Mouse (Mus musculus): ENCODE measurements at regions not wholly inside any gene's neighbourhood (a gene's known extent, or its start where the extent isn't known, plus 50 kb on each side); places are given as distances from the start of the nearest gene placed in this dataset.
"Not testable (repeated sequence)": the region's sequence is repeated elsewhere in the genome, so short reads cannot be mapped to it uniquely, and the experiment has no call there.

- no peaks in the 10 kb centered on the region for H3K4me1 ChIP-seq (ENCODE audit: control insufficient read depth, insufficient read depth, low read length)
- no peak overlapping the region for H3K4me3 ChIP-seq (ENCODE audit: insufficient read depth, low read length)
- TF ChIP-seq POLR2A (IDR thresholded peaks at IDR 0.05; ENCODE audit: low read depth, low read length) (no peak), CTCF (IDR thresholded peaks at IDR 0.05; ENCODE audit: borderline replicate concordance, insufficient read depth, low read length) (no peak)
- no peak overlapping the region for H3K27ac ChIP-seq (ENCODE audit: insufficient read depth, low read length)
Measured at GRCm38 (mm10) chr5:100309807-100310165, 106.2 kb downstream of the Sec31a start.

GRCm38 (mm10) chr5:100309071-100309806 is 106.8 kb downstream of the Sec31a start:
- Histone ChIP-seq H3K4me3 (ENCODE audit: insufficient read depth, low read length) (no peak overlapping the region), H3K27ac (ENCODE audit: insufficient read depth, low read length) (no peak overlapping the region), H3K4me1 (ENCODE audit: control insufficient read depth, insufficient read depth, low read length) (no peaks in the 10 kb centered on the region)
- no peak for TF ChIP-seq POLR2A (IDR thresholded peaks at IDR 0.05; ENCODE audit: low read depth, low read length)
- no peak for TF ChIP-seq CTCF (IDR thresholded peaks at IDR 0.05; ENCODE audit: borderline replicate concordance, insufficient read depth, low read length)

- no peaks in the 10 kb centered on the region for H3K4me1 ChIP-seq (ENCODE audit: control insufficient read depth, insufficient read depth, low read length)
- H3K4me3 ChIP-seq (ENCODE audit: insufficient read depth, low read length): no peak overlapping the region
- no peak for TF ChIP-seq CTCF (IDR thresholded peaks at IDR 0.05; ENCODE audit: borderline replicate concordance, insufficient read depth, low read length)
- TF ChIP-seq POLR2A (IDR thresholded peaks at IDR 0.05; ENCODE audit: low read depth, low read length): no peak
- H3K27ac ChIP-seq (ENCODE audit: insufficient read depth, low read length): no peak overlapping the region
Measured at GRCm38 (mm10) chr5:100304403-100304802, 111.6 kb downstream of the Sec31a start.

GRCm38 (mm10) chr5:100302068-100302775 is 113.8 kb downstream of the Sec31a start:
- Histone ChIP-seq H3K4me1 (ENCODE audit: control insufficient read depth, insufficient read depth, low read length) (no peaks in the 10 kb centered on the region), H3K27ac (ENCODE audit: insufficient read depth, low read length) (no peak overlapping the region), H3K4me3 (ENCODE audit: insufficient read depth, low read length) (no peak overlapping the region)
- TF ChIP-seq POLR2A (IDR thresholded peaks at IDR 0.05; ENCODE audit: low read depth, low read length) (no peak), CTCF (IDR thresholded peaks at IDR 0.05; ENCODE audit: borderline replicate concordance, insufficient read depth, low read length) (no peak)

GRCm38 (mm10) chr5:100299141-100299540 is 116.9 kb downstream of the Sec31a start:
- H3K27ac ChIP-seq (ENCODE audit: insufficient read depth, low read length): no peak overlapping the region
- no peak for TF ChIP-seq CTCF (IDR thresholded peaks at IDR 0.05; ENCODE audit: borderline replicate concordance, insufficient read depth, low read length)
- no peak for TF ChIP-seq POLR2A (IDR thresholded peaks at IDR 0.05; ENCODE audit: low read depth, low read length)

GRCm38 (mm10) chr5:100294189-100294588 is 121.8 kb downstream of the Sec31a start:
- TF ChIP-seq CTCF (IDR thresholded peaks at IDR 0.05; ENCODE audit: borderline replicate concordance, insufficient read depth, low read length) (no peak), POLR2A (IDR thresholded peaks at IDR 0.05; ENCODE audit: low read depth, low read length) (no peak)
- Histone ChIP-seq H3K4me1 (ENCODE audit: control insufficient read depth, insufficient read depth, low read length) (no peaks in the 10 kb centered on the region), H3K27ac (ENCODE audit: insufficient read depth, low read length) (no peak overlapping the region), H3K4me3 (ENCODE audit: insufficient read depth, low read length) (no peak overlapping the region)

More at GRCm38 (mm10) chr5:100299141-100299540, 116.9 kb downstream of the Sec31a start:
- Histone ChIP-seq H3K4me1 (ENCODE audit: control insufficient read depth, insufficient read depth, low read length) (no peaks in the 10 kb centered on the region), H3K4me3 (ENCODE audit: insufficient read depth, low read length) (no peak overlapping the region)

GRCm38 (mm10) chr5:100280215-100280614 is 120.6 kb upstream of the Tmem150c start:
- Histone ChIP-seq H3K4me1 (ENCODE audit: control insufficient read depth, insufficient read depth, low read length) (no peaks in the 10 kb centered on the region), H3K27ac (ENCODE audit: insufficient read depth, low read length) (no peak overlapping the region), H3K4me3 (ENCODE audit: insufficient read depth, low read length) (no peak overlapping the region)
- TF ChIP-seq POLR2A (IDR thresholded peaks at IDR 0.05; ENCODE audit: low read depth, low read length) (no peak), CTCF (IDR thresholded peaks at IDR 0.05; ENCODE audit: borderline replicate concordance, insufficient read depth, low read length) (no peak)

GRCm38 (mm10) chr5:100279474-100279873 is 119.9 kb upstream of the Tmem150c start:
- Histone ChIP-seq H3K4me3 (ENCODE audit: insufficient read depth, low read length) (no peak overlapping the region), H3K27ac (ENCODE audit: insufficient read depth, low read length) (no peak overlapping the region), H3K4me1 (ENCODE audit: control insufficient read depth, insufficient read depth, low read length) (no peaks in the 10 kb centered on the region)
- no peak for TF ChIP-seq CTCF (IDR thresholded peaks at IDR 0.05; ENCODE audit: borderline replicate concordance, insufficient read depth, low read length)
- TF ChIP-seq POLR2A (IDR thresholded peaks at IDR 0.05; ENCODE audit: low read depth, low read length): no peak

GRCm38 (mm10) chr5:100274674-100275073 is 115.1 kb upstream of the Tmem150c start:
- no peak for TF ChIP-seq CTCF (IDR thresholded peaks at IDR 0.05; ENCODE audit: borderline replicate concordance, insufficient read depth, low read length)
- TF ChIP-seq POLR2A (IDR thresholded peaks at IDR 0.05; ENCODE audit: low read depth, low read length): no peak
- H3K4me3 ChIP-seq (ENCODE audit: insufficient read depth, low read length): no peak overlapping the region
- no peaks in the 10 kb centered on the region for H3K4me1 ChIP-seq (ENCODE audit: control insufficient read depth, insufficient read depth, low read length)
- no peak overlapping the region for H3K27ac ChIP-seq (ENCODE audit: insufficient read depth, low read length)

GRCm38 (mm10) chr5:100271975-100272374 is 112.4 kb upstream of the Tmem150c start:
- not testable (repeated sequence) for H3K4me3 ChIP-seq (ENCODE audit: insufficient read depth, low read length); H3K27ac ChIP-seq (ENCODE audit: insufficient read depth, low read length); H3K4me1 ChIP-seq (ENCODE audit: control insufficient read depth, insufficient read depth, low read length)

Measured in embryonic fibroblast, embryonic 13.5 days (primary cell).